Mouse (Mus musculus): ENCODE data around the gene Amph.

- no peak for TF ChIP-seq CTCF (IDR thresholded peaks at IDR 0.05)
- TF ChIP-seq EP300 (IDR thresholded peaks at IDR 0.05) = no peak
Observed at GRCm38 (mm10) chr13:19195456-19195855, 247.5 kb downstream of the Amph start.

All from lung, postnatal 0 days (tissue).